Mouse (Mus musculus) testis, adult 2 months (tissue): Measurements from ENCODE around the gene Wdr45b.

Experiments
- CTCF ChIP-seq: fragments of 200-500 bp; IDR thresholded peaks from 2 replicates; pipeline ENCODE4 v1.5.1; 2012; ENCODE audit warnings: low read depth, mild to moderate bottlenecking, inconsistent platforms, low read length, moderate library complexity; ENCODE audit not compliant: control insufficient read depth, insufficient read depth, insufficient replicate concordance
- POLR2A ChIP-seq: fragments of 200-500 bp; IDR thresholded peaks from 2 replicates; pipeline ENCODE4 v1.6.1; 2012; ENCODE audit warnings: low read depth, mild to moderate bottlenecking, inconsistent platforms, low read length, moderate library complexity; ENCODE audit not compliant: control insufficient read depth

- TF ChIP-seq POLR2A (no peak), CTCF (no peak)
These were observed 34.3 kb upstream of the Wdr45b start for GRCm38 (mm10) chr11:121388554-121388945.
